Mouse (Mus musculus): ENCODE results near the gene Prkd3. TPM values are rescaled to one million over a fixed set of nuclear protein-coding genes. Genes with fewer than 3 reads are reported as not detected.

Prkd3 gene
- polyA plus RNA-seq, 1 experiment, result 48.3 TPM

DNA sequence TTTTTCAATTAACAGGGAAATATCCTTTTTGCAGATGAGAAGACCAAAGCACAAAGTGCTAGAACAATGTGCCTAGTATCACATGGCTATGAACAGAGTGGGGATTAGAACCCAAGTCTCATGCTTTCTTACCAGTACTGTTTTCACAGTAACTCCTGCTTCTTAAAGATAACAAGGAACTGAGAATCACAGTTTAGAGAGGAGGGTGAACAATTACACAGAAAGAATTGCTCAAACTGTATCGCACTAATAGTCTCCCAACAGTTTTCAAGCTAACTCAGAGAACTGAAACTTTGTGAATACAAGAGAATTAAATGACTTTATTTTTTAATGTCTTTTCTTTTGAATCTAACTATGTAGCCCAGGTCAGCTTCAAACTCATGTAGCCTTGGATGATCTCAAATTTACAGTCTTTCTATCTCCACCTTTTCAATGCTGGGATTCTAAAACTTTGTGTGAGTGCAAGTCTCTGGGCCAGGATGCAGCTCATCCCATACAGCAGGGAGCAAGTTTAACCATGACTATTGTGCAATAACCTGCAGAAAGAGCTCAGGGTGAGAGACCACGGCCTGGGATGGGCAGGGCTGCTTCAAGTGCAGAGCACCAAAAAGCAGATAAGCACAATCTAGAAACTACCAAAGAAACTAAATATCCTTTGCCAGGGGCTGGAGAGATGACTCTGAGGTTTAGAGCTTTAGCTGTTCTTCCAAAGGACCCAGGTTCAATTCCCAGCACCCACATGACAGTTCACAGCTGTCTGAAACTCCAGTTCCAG, 5.5 kb downstream of the Prkd3 start:
- Histone ChIP-seq H3K4me1 (ENCODE audit: control insufficient read depth, insufficient read depth, low read length) (0 out of 2 replicates have a peak, but pooled peaks cover 2% of the 10 kb centered on the region), H3K27ac (ENCODE audit: insufficient read depth, low read length) (no peak overlapping the region), H3K4me3 (ENCODE audit: insufficient read depth, low read length) (no peak overlapping the region)
- TF ChIP-seq POLR2A (IDR thresholded peaks at IDR 0.05; ENCODE audit: low read depth, low read length) (no peak), CTCF (IDR thresholded peaks at IDR 0.05; ENCODE audit: borderline replicate concordance, insufficient read depth, low read length) (no peak)

DNA sequence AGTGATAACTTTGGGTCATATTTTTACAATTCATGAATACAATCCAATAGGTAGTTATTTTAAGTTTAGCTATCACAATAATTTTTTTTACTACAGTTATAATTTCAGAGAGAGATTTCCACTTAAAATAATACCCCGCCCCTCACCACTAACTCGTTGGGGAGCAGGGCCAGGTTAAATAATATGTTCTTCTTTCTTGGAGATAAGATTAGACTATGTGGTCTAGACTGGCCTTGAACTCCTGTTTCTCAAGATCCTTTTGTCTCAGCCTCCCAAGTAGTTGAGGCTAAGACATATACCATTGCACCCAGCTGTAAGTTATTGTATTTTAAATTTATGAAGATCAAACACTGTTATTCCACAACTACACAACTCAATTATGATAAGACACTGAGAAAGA, 7.0 kb downstream of the Prkd3 start:
- Histone ChIP-seq H3K27ac (ENCODE audit: insufficient read depth, low read length) (no peak overlapping the region), H3K4me1 (ENCODE audit: control insufficient read depth, insufficient read depth, low read length) (0 out of 2 replicates have a peak, but pooled peaks cover 2% of the 10 kb centered on the region), H3K4me3 (ENCODE audit: insufficient read depth, low read length) (no peak overlapping the region)
- TF ChIP-seq CTCF (IDR thresholded peaks at IDR 0.05; ENCODE audit: borderline replicate concordance, insufficient read depth, low read length) (no peak), POLR2A (IDR thresholded peaks at IDR 0.05; ENCODE audit: low read depth, low read length) (no peak)

- TF ChIP-seq POLR2A (IDR thresholded peaks at IDR 0.05; ENCODE audit: low read depth, low read length) (no peak), CTCF (IDR thresholded peaks at IDR 0.05; ENCODE audit: borderline replicate concordance, insufficient read depth, low read length) (no peak)
- Histone ChIP-seq H3K4me3 (ENCODE audit: insufficient read depth, low read length) (no peak overlapping the region), H3K27ac (ENCODE audit: insufficient read depth, low read length) (no peak overlapping the region), H3K4me1 (ENCODE audit: control insufficient read depth, insufficient read depth, low read length) (peaks cover 13% of the 10 kb centered on the region)
Measured at GRCm38 (mm10) chr17:78999745-79000270, 20.8 kb downstream of the Prkd3 start.

GRCm38 (mm10) chr17:78999189-78999588, 21.4 kb downstream of the Prkd3 start:
- TF ChIP-seq POLR2A (IDR thresholded peaks at IDR 0.05; ENCODE audit: low read depth, low read length) (no peak), CTCF (IDR thresholded peaks at IDR 0.05; ENCODE audit: borderline replicate concordance, insufficient read depth, low read length) (no peak)
- H3K4me1 ChIP-seq (ENCODE audit: control insufficient read depth, insufficient read depth, low read length), result peaks cover 17% of the 10 kb centered on the region
- H3K27ac ChIP-seq (ENCODE audit: insufficient read depth, low read length), result no peak overlapping the region
- no peak overlapping the region for H3K4me3 ChIP-seq (ENCODE audit: insufficient read depth, low read length)

DNA sequence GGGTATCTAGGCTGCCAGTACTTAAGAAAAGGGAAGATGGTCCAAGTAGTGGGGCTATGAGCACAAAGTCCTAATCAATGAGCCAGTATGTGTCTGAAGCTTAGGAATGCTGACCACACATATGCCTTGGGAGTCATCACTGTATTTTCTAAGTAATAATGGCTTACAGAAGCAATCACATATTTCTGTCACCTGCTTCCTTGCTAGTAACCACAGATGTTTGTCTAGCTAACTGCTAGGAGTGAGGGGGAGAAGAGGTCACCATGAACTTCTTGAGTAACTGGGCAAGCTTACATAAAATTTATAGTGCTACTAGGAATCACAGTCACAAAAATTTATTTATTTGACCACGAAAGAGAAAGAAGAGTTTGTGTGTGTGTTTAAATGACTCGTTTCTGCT, 22.5 kb downstream of the Prkd3 start:
- Histone ChIP-seq H3K4me1 (ENCODE audit: control insufficient read depth, insufficient read depth, low read length) (peaks cover 19% of the 10 kb centered on the region), H3K27ac (ENCODE audit: insufficient read depth, low read length) (no peak overlapping the region), H3K4me3 (ENCODE audit: insufficient read depth, low read length) (no peak overlapping the region)
- TF ChIP-seq CTCF (IDR thresholded peaks at IDR 0.05; ENCODE audit: borderline replicate concordance, insufficient read depth, low read length) (no peak), POLR2A (IDR thresholded peaks at IDR 0.05; ENCODE audit: low read depth, low read length) (no peak; the same call in 1 of the 2 replicates)

DNA sequence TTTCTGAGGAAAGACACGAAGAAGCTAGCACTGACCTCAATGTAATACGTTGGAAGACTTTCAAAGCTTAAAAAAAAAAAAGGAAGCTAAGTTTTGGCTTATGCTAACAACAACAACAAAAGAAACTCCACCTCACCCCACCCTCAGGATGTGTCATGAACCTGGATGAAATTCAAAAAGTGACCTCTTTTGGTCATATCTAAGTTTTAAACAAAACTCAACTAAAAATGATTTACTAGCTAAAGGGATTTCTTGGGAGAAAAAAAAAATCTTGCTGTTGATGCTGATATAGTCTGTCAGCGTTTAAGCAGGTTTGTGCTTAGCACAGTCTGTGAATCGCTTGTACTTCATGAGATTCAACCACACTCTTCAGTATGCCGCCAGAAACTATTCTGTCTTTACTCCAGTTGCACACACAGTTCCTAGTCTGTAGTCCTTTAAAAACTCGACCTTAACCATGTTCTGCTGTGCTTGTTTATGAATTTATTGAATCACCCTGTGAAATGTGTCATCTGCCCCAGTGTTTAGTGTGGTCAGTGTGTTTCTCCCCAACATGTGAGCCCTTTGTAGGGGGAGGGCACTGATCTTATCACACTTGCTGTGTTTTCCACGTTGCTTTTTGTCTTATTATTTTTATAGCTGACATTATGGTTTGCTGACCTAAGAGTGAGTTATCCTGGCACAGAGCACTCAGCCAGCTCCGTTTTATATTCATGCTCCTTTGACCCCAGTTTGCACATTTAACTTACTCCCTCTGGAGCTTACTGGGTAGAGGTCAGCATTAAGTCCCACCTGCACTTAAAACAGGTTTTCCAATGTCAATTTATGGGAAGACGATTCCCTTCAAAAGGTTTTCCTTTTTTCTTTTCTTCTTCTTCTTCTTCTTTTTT, 25.4 kb downstream of the Prkd3 start:
- Histone ChIP-seq H3K27ac (ENCODE audit: insufficient read depth, low read length) (peak overlapping the region; percentile 65), H3K4me3 (ENCODE audit: insufficient read depth, low read length) (no peak overlapping the region), H3K4me1 (ENCODE audit: control insufficient read depth, insufficient read depth, low read length) (peaks cover 19% of the 10 kb centered on the region)
- TF ChIP-seq CTCF (IDR thresholded peaks at IDR 0.05; ENCODE audit: borderline replicate concordance, insufficient read depth, low read length), result no peak
- TF ChIP-seq POLR2A (IDR thresholded peaks at IDR 0.05; ENCODE audit: low read depth, low read length), result no peak

DNA sequence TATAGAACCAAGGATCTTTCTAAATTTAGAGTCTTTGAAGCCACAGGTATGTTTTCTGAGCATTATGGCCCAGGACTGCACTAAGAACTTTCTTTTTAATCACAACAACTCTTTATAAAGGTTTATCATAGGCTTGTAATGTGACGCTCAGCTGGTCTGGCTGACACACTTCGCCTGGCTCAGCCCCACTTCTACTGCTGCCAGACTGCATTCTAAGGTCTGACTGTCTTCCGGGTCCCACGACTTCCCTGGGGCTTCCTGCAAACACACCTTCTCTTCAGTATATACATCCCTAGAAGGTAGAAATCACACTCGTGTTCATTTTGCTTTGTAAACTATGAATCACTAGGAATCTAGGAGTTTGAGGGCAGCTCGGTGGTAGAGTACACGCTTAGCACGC, 26.2 kb downstream of the Prkd3 start:
- no peak for TF ChIP-seq POLR2A (IDR thresholded peaks at IDR 0.05; ENCODE audit: low read depth, low read length)
- TF ChIP-seq CTCF (IDR thresholded peaks at IDR 0.05; ENCODE audit: borderline replicate concordance, insufficient read depth, low read length), result no peak
- no peak overlapping the region for H3K4me3 ChIP-seq (ENCODE audit: insufficient read depth, low read length)
- H3K27ac ChIP-seq (ENCODE audit: insufficient read depth, low read length), result no peak overlapping the region
- peaks cover 19% of the 10 kb centered on the region for H3K4me1 ChIP-seq (ENCODE audit: control insufficient read depth, insufficient read depth, low read length)

DNA sequence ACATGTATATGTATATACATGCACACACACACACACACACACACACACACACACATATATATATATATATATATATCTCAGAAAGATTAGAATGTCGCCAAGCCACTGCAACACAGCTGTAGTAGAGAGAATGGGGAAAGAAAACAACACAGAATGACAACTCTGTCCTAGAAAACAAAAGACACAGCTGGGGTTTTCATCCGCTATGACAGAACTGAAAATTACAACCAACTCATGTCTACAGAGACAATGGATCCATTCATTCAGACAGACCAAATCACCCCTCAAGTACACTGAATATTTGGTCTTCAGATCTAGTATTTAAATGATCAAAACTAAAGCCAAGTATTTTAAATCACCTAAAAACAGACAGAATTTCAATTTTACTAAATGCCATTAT, 26.9 kb downstream of the Prkd3 start:
- Histone ChIP-seq H3K4me3 (ENCODE audit: insufficient read depth, low read length) (no peak overlapping the region), H3K4me1 (ENCODE audit: control insufficient read depth, insufficient read depth, low read length) (peaks cover 19% of the 10 kb centered on the region), H3K27ac (ENCODE audit: insufficient read depth, low read length) (no peak overlapping the region)
- no peak for TF ChIP-seq POLR2A (IDR thresholded peaks at IDR 0.05; ENCODE audit: low read depth, low read length)
- TF ChIP-seq CTCF (IDR thresholded peaks at IDR 0.05; ENCODE audit: borderline replicate concordance, insufficient read depth, low read length), result no peak

- H3K4me1 ChIP-seq (ENCODE audit: control insufficient read depth, insufficient read depth, low read length), result peaks cover 11% of the 10 kb centered on the region
- no peak overlapping the region for H3K27ac ChIP-seq (ENCODE audit: insufficient read depth, low read length)
- H3K4me3 ChIP-seq (ENCODE audit: insufficient read depth, low read length), result no peak overlapping the region
- no peak for TF ChIP-seq CTCF (IDR thresholded peaks at IDR 0.05; ENCODE audit: borderline replicate concordance, insufficient read depth, low read length)
- TF ChIP-seq POLR2A (IDR thresholded peaks at IDR 0.05; ENCODE audit: low read depth, low read length), result no peak
Measured at GRCm38 (mm10) chr17:78992303-78993027, 28.2 kb downstream of the Prkd3 start.
